In genomic region chr11:101784488-101785142, GRCm38 (mm10) we compare ENCODE assay signal across 8 mouse cellular contexts. TPM values are rescaled to one million over a fixed set of nuclear protein-coding genes. Genes with fewer than 3 reads are reported as not detected.
DNase-seq lines count a peak whose midpoint lies in the region; ATAC-seq lines count a peak whose summit lies in the region.

No protein-coding gene starts in this region.

- WGBS in limb, embryonic 12.5 days: under 1% methylated on average over 65 of the region's 67 CpGs

- peaks cover 23% of the 10 kb centered on the region for H3K4me1 ChIP-seq in limb, embryonic 12.5 days (replicated peaks)

- peak overlapping the region; percentile 73 for H3K9ac ChIP-seq in limb, embryonic 12.5 days (replicated peaks)

- ATAC-seq in limb, embryonic 12.5 days (ENCODE audit: insufficient number of reproducible peaks, insufficient read depth, low FRiP score, low TSS enrichment, low read depth): peak; percentile 49

- peak overlapping the region; percentile 84 for H3K27ac ChIP-seq in limb, embryonic 12.5 days

- no peaks in the 10 kb centered on the region for H3K9me3 ChIP-seq in limb, embryonic 12.5 days

- DNase-seq in heart, adult 11 months: peak; percentile 92
- no peak for DNase-seq in heart, adult 8-10 months (ENCODE audit: low spot score)
- DNase-seq in Muller cell, postnatal 12 days (ENCODE audit: inconsistent ontology term): peak; percentile 78
- DNase-seq in embryo, embryonic 10.5 days (ENCODE audit: low spot score): peak; percentile 54
- peak; percentile 30 for DNase-seq in heart, postnatal 4 days
- DNase-seq in neural tube, embryonic 10.5 days (ENCODE audit: extremely low spot score, low spot score): peak; percentile 71
- DNase-seq in ovary, adult 18-20 months (ENCODE audit: low spot score): no peak

- peak overlapping the region; percentile 98 for H3K4me2 ChIP-seq in limb, embryonic 12.5 days

- peak overlapping the region; percentile 60 for H3K4me3 ChIP-seq in limb, embryonic 12.5 days (replicated peaks)

- H3K27me3 ChIP-seq in limb, embryonic 12.5 days: peaks cover 46% of the 10 kb centered on the region

- no peaks in the 10 kb centered on the region for H3K36me3 ChIP-seq in limb, embryonic 12.5 days

RNA-seq across cellular contexts. Expression of gene Etv4, which starts 0.6 kb away (rescaled TPM):
- under 1 TPM in 2 of 4 experiments, not detected in 2; 0.68 to 0.86 TPM for total RNA-seq in heart, adult 8-10 months (2022)
- 1 to 10 TPM; 6.6 to 6.8 TPM for total RNA-seq in heart, postnatal 4 days (2021)
- 22.9 and 26.2 TPM in 2 replicates for polyA plus RNA-seq in limb, embryonic 12.5 days (2016; fragmentation: Nextera tagmentation; extraction: Ambion mirVana)

RNA-seq across cellular contexts. Expression of gene Dhx8, which starts 51.9 kb away (rescaled TPM):
- 10 to 100 TPM; 13.6 to 15.8 (median 14.6) TPM for total RNA-seq in heart, adult 8-10 months (2022)
- 10 to 100 TPM; 21.6 to 21.7 TPM for total RNA-seq in heart, postnatal 4 days (2021)
- polyA plus RNA-seq in limb, embryonic 12.5 days (2016; fragmentation: Nextera tagmentation; extraction: Ambion mirVana): 53.8 and 53.9 TPM in 2 replicates

Comparison
In these comparisons a context has a peak if more than half of its experiments do, and no peak if none do; other contexts are left out.
1. DNase-seq: peak in heart, adult 11 months (single experiment), Muller cell, postnatal 12 days (single experiment), embryo, embryonic 10.5 days (single experiment), heart, postnatal 4 days (single experiment) and neural tube, embryonic 10.5 days (single experiment); none in heart, adult 8-10 months (single experiment) and ovary, adult 18-20 months (single experiment).
2. RNA of gene Etv4, which starts 0.6 kb away (total RNA-seq): 6.6 to 6.8 TPM in heart, postnatal 4 days; 0.68 to 0.86 TPM in heart, adult 8-10 months; every median in the first group is over 4 times any median in the second.